ENCODE assay signal across 9 mouse cellular contexts in genomic region chr3:9402836-9403235, GRCm38 (mm10).
A peak's percentile ranks its signal among the peaks of the same experiment; 100 is the strongest.
DNase-seq lines count a peak whose midpoint lies in the region; ATAC-seq and TF ChIP-seq lines count a peak whose summit lies in the region.
"Had no signal": no experiment of that assay in that cellular context is flagged by ENCODE, and none has a peak within 500 bp of the region (broad histone marks: within the 10 kb centered on the region; RNA-seq: fewer than 3 reads in every experiment).

No protein-coding gene starts in this region.

- H3K4me1 ChIP-seq in forebrain, embryonic 13.5 days: peaks cover 33% of the 10 kb centered on the region
- H3K4me1 ChIP-seq in forebrain, embryonic 12.5 days: peaks cover 14% of the 10 kb centered on the region
- peaks cover 36% of the 10 kb centered on the region for H3K4me1 ChIP-seq in forebrain, embryonic 16.5 days (replicated peaks; ENCODE audit: control insufficient read depth, insufficient read depth, low read length)
- H3K4me1 ChIP-seq in cerebellum, adult 2 months (ENCODE audit: control insufficient read depth, insufficient read depth, low read length): no peaks in the 10 kb centered on the region

- peak; percentile 39 for ATAC-seq in forebrain, embryonic 13.5 days
- no peak for ATAC-seq in forebrain, embryonic 12.5 days (ENCODE audit: low FRiP score)
- ATAC-seq in forebrain, embryonic 16.5 days: peak; percentile 36; the same call in 1 of the 2 replicates

- no peak overlapping the region for H3K4me3 ChIP-seq in forebrain, embryonic 13.5 days
- no peak overlapping the region for H3K4me3 ChIP-seq in forebrain, embryonic 12.5 days (replicated peaks)
- H3K4me3 ChIP-seq in forebrain, embryonic 16.5 days (replicated peaks; ENCODE audit: low read length): no peak overlapping the region
- no peak overlapping the region for H3K4me3 ChIP-seq in cerebellum, adult 2 months (replicated peaks; ENCODE audit: insufficient read depth, low read depth, low read length)
- H3K4me3 ChIP-seq: stomach, embryonic 15.5 days had no signal

- H3K4me2 ChIP-seq in forebrain, embryonic 13.5 days: no peak overlapping the region
- H3K4me2 ChIP-seq in forebrain, embryonic 12.5 days: no peak overlapping the region
- H3K4me2 ChIP-seq in forebrain, embryonic 16.5 days (ENCODE audit: low read length): no peak overlapping the region
- H3K4me2 ChIP-seq: stomach, embryonic 15.5 days had no signal

- no peaks in the 10 kb centered on the region for H3K27me3 ChIP-seq in forebrain, embryonic 13.5 days
- no peaks in the 10 kb centered on the region for H3K27me3 ChIP-seq in forebrain, embryonic 12.5 days
- no peaks in the 10 kb centered on the region for H3K27me3 ChIP-seq in forebrain, embryonic 16.5 days (replicated peaks; ENCODE audit: control insufficient read depth, insufficient read depth, low read length)
- H3K27me3 ChIP-seq in cerebellum, adult 2 months (ENCODE audit: control insufficient read depth, insufficient read depth, low read length): no peaks in the 10 kb centered on the region
- H3K27me3 ChIP-seq: stomach, embryonic 15.5 days had no signal

- 28% methylated on average over 5 of the region's 5 CpGs for WGBS in forebrain, embryonic 13.5 days
- WGBS in forebrain, embryonic 12.5 days: 46% methylated on average over 5 of the region's 5 CpGs
- WGBS in forebrain, embryonic 16.5 days: 12% methylated on average over 5 of the region's 5 CpGs
- WGBS in cerebellum, adult 2 months: 64% methylated on average over 5 of the region's 5 CpGs

- no peaks in the 10 kb centered on the region for H3K36me3 ChIP-seq in forebrain, embryonic 13.5 days (ENCODE audit: poor library complexity, severe bottlenecking)
- H3K36me3 ChIP-seq in forebrain, embryonic 12.5 days (replicated peaks): no peaks in the 10 kb centered on the region
- no peaks in the 10 kb centered on the region for H3K36me3 ChIP-seq in forebrain, embryonic 16.5 days (ENCODE audit: control insufficient read depth, insufficient read depth)
- H3K36me3 ChIP-seq: stomach, embryonic 15.5 days had no signal

- H3K27ac ChIP-seq in forebrain, embryonic 13.5 days: no peak overlapping the region
- no peak overlapping the region for H3K27ac ChIP-seq in forebrain, embryonic 12.5 days
- H3K27ac ChIP-seq in forebrain, embryonic 16.5 days (ENCODE audit: low read length): 0 out of 2 replicates have a peak overlapping the region, but pooled peaks have one; percentile 15
- H3K27ac ChIP-seq in cerebellum, adult 2 months (ENCODE audit: insufficient read depth, low read length): no peak overlapping the region
- H3K27ac ChIP-seq: stomach, embryonic 15.5 days had no signal

- no peak for TF ChIP-seq CTCF in cerebellum, adult 2 months (IDR thresholded peaks at IDR 0.05; ENCODE audit: borderline replicate concordance, insufficient read depth, low read depth, low read length)

- DNase-seq in CD4-positive helper T cell, adult 2 months (ENCODE audit: low read depth, low spot score): peak; percentile 72
- peak; percentile 47 for DNase-seq in liver
- DNase-seq in naive thymus-derived CD4-positive, alpha-beta T cell, adult 2 months (ENCODE audit: low read depth): peak; percentile 74
- no peak for DNase-seq in cerebellum, adult 2 months
- DNase-seq in layer of hippocampus, postnatal 36 days: no peak

- no peak overlapping the region for H3K9ac ChIP-seq in forebrain, embryonic 13.5 days
- H3K9ac ChIP-seq in forebrain, embryonic 12.5 days: no peak overlapping the region
- H3K9ac ChIP-seq in forebrain, embryonic 16.5 days (replicated peaks; ENCODE audit: low read depth, low read length): no peak overlapping the region
- H3K9ac ChIP-seq: stomach, embryonic 15.5 days had no signal

- no peaks in the 10 kb centered on the region for H3K9me3 ChIP-seq in forebrain, embryonic 13.5 days (replicated peaks)
- H3K9me3 ChIP-seq in forebrain, embryonic 12.5 days: no peaks in the 10 kb centered on the region
- no peaks in the 10 kb centered on the region for H3K9me3 ChIP-seq in forebrain, embryonic 16.5 days (ENCODE audit: control insufficient read depth, low read length)
- H3K9me3 ChIP-seq: stomach, embryonic 15.5 days had no signal

- no peak for TF ChIP-seq POLR2A in cerebellum, adult 2 months (IDR thresholded peaks at IDR 0.05; ENCODE audit: borderline replicate concordance, insufficient read depth, low read length)

Comparison
In these comparisons a context has a peak if more than half of its experiments do, and no peak if none do; other contexts are left out.
1. DNase-seq: peak in CD4-positive helper T cell, adult 2 months (single experiment), liver (single experiment) and naive thymus-derived CD4-positive, alpha-beta T cell, adult 2 months (single experiment); none in cerebellum, adult 2 months (0 of 2) and layer of hippocampus, postnatal 36 days (0 of 2).